Mouse (Mus musculus) testis, postnatal 10 days (tissue): ENCODE results near the gene Galnt10.

ENCODE experiments used
- DNase-seq: peaks from one replicate; pipeline ENCODE4 v3.0.0; 2021; ENCODE audit warnings: low spot score

Gene Galnt10

GRCm38 (mm10) chr11:57725926-57726325 is 80.7 kb downstream of the Galnt10 start:
- DNase-seq = no peak

GRCm38 (mm10) chr11:57727303-57727969 is 82.2 kb downstream of the Galnt10 start:
- no peak for DNase-seq

GRCm38 (mm10) chr11:57732410-57733281 is 87.4 kb downstream of the Galnt10 start:
- DNase-seq = no peak

- DNase-seq = peak; percentile 56
These were observed 102.2 kb downstream of the Galnt10 start for GRCm38 (mm10) chr11:57747294-57748080.

- no peak for DNase-seq
These were observed 108.4 kb downstream of the Galnt10 start for GRCm38 (mm10) chr11:57753538-57754203.

- no peak for DNase-seq
These were observed 113.4 kb downstream of the Galnt10 start for GRCm38 (mm10) chr11:57758621-57759020.

DNA sequence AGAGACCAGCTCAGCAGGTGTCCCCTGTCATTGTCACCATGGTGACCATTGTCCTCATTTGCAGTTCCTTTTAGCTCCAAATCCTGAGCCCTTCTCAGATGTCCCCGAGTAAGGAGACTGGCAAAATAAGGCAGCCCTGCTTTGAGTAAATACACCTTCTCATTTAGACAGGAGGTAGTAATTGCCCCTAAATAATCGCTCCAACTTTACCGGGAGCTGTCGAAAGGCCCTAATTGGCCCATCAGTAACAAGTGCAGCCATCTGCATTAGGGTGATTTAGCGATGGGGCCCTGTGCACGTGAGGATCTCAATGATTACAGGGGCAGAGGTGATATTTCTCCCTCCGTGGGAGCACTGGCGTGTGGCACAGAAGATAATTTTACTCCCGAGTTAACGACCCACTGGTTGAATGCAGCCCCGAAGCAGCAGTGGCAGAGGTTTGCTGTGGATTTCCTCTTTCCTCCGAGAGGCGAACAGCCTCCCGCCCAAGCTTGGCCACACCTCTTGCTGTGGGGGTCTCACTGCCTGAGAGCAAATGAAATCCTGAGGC is 115.3 kb downstream of the Galnt10 start:
- DNase-seq = no peak

DNA sequence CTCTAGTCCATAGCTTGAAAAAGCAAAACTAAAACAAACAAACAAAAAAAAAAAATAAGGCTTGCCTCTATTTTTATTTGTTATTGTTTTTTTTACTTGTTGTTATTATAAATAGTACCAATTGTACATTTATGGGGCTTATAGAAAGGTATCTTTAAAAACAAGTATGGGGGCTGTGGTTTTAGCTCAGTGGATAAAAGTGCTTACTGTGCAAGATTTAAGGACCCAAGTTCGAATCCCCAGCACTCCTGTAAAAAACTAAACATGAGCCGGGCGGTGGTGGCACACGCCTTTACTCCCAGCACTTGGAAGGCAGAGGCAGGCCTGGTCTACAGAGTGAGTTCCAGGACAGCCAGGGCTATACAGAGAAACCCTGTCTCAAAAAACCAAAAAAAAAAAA is 116.1 kb downstream of the Galnt10 start:
- DNase-seq = no peak

GRCm38 (mm10) chr11:57764124-57764523 is 118.9 kb downstream of the Galnt10 start:
- DNase-seq = no peak

GRCm38 (mm10) chr11:57766617-57767016 is 121.4 kb downstream of the Galnt10 start:
- DNase-seq = no peak

- no peak for DNase-seq
These were observed 121.9 kb downstream of the Galnt10 start for GRCm38 (mm10) chr11:57767171-57767570.

GRCm38 (mm10) chr11:57770776-57771175 is 125.5 kb downstream of the Galnt10 start:
- no peak for DNase-seq

DNA sequence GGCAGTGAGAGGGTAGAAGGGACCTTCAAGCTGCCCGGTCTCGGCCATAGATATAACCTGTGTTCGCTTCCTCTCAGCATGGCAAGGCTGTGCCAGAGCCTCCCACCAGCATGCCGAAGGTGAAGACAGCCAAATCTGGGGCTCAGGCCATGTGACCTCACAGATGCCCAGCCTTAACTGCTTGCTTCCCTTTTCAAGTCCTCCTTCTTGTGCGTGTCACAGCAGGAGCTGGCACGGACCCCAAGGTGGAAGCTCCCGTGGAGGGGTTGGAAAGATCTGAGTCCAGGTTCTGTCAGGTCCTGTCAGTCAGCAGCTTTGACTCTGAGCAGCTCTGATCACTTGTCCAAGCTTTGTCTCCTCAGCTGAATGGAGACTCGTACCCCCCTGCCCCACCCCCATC is 126.4 kb downstream of the Galnt10 start:
- no peak for DNase-seq

DNA sequence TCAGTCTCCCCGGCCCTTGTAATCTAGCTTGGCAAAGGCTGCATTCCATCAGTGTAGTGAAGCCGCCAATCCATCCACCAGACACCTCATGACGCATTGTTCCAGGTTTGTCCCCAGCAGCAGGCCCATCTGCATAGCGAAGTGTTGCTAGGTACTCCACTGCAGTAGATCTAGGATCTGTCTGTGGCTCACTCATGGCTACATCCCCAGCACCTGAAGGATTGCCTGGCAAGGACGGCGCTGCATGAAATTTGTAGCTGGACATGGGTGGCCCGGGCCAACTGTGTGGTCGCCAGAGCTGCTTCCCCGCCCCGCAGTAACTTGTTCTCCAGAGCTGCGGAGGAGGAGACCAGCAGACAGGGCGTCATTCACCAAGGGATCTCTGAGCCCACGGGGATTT is 128.2 kb downstream of the Galnt10 start:
- DNase-seq = no peak

DNA sequence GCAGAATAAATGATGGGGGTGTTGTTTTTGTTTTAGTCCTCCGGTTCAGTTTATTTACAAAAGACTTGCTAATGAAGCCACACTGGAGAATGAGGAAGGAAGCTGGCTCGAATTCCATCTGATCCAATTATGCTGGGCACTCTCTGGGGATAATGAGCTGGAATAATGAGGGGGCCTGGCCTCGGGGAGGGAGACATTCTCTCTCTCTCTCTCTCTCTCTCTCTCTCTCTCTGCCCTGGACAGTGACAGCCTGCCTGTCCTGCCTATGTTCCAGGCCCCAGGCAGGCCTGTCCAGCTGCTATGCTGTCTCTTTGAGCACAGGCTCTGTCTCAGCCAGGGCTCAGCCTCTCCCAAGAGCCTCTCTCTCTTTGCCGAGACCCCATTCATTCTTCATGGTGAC is 128.7 kb downstream of the Galnt10 start:
- DNase-seq = no peak

DNA sequence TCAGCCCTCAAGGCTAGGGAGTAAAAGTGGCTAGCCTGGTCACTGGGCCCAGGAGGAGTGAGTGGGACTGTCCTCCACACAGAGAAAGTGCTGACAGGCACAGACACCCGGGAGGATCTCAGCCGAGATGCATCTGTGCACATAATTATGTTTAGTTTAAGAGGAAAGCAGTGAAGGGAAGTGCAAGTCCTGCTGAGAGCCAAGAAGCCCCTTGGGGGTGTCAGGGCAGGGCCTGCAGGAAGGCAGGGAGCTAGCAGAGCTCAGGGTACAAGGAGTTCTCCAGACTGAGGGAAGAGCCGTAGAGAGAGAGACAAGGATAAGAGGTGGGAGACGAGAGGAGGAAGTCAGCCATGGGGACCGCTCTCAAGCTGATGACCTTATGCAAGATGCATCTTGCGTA is 130.6 kb downstream of the Galnt10 start:
- DNase-seq = no peak

- DNase-seq = no peak
These were observed 131.3 kb downstream of the Galnt10 start for GRCm38 (mm10) chr11:57776546-57776945.

GRCm38 (mm10) chr11:57778349-57778748 is 133.1 kb downstream of the Galnt10 start:
- no peak for DNase-seq

GRCm38 (mm10) chr11:57779824-57780223 is 134.6 kb downstream of the Galnt10 start:
- DNase-seq = no peak

DNA sequence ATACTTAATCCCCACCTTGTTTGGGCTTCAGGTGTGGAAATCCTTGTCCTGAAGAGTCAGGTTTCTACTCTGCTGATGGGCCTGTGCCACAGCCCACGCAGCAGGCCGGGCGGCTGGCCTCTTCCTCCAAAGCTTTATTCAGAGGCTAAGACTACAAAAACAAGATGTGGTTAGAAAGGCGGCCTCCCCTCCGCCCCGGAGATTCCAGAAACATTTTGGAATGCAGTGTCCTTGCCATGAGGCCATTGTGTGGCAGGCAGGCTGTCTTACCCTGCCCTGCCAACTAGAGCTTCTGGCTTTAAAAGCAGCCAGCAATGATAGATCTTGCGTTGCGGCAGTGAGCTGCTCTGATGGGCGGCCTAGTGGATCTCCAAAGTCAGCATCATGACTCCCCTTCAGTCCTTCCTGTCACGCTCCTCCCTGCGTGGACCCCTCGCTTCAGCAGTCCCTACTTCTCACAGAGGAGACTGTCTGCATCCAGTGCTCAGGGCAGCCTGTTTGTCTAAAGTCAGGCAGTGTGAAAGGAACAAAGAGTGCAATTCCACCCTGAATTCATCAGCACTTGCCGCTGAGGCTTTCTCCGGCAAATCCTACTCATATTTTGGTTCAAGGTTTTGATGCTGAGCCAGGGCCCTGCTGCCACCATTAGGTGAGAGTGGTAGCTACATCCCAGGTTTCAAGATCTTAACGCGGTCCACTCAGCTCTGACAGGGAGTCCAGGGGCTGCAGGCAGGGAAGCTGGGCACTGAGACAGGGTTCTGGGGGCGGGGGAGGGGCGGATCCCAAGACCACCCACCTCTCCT is 141.6 kb downstream of the Galnt10 start:
- DNase-seq = peak; percentile 68

GRCm38 (mm10) chr11:57787913-57788312 is 142.7 kb downstream of the Galnt10 start:
- peak; percentile 75 for DNase-seq
